Mouse (Mus musculus) liver, embryonic 18 days (tissue): Measurements from ENCODE around the gene Oard1. TPM values are rescaled to one million over a fixed set of nuclear protein-coding genes. Genes with fewer than 3 reads are reported as not detected.

Experiments used
- polyA plus RNA-seq: library from polyadenylated mRNA; depleted of rRNA; stranded (reverse); fragments of >200 nt; gene quantifications from 2 replicates; pipeline ENCODE4 v1.2.3, GENCODE M21; 2012; rRNA removed

Oard1 gene
- 17.1 and 18.3 TPM in 2 replicates for polyA plus RNA-seq

DNA sequence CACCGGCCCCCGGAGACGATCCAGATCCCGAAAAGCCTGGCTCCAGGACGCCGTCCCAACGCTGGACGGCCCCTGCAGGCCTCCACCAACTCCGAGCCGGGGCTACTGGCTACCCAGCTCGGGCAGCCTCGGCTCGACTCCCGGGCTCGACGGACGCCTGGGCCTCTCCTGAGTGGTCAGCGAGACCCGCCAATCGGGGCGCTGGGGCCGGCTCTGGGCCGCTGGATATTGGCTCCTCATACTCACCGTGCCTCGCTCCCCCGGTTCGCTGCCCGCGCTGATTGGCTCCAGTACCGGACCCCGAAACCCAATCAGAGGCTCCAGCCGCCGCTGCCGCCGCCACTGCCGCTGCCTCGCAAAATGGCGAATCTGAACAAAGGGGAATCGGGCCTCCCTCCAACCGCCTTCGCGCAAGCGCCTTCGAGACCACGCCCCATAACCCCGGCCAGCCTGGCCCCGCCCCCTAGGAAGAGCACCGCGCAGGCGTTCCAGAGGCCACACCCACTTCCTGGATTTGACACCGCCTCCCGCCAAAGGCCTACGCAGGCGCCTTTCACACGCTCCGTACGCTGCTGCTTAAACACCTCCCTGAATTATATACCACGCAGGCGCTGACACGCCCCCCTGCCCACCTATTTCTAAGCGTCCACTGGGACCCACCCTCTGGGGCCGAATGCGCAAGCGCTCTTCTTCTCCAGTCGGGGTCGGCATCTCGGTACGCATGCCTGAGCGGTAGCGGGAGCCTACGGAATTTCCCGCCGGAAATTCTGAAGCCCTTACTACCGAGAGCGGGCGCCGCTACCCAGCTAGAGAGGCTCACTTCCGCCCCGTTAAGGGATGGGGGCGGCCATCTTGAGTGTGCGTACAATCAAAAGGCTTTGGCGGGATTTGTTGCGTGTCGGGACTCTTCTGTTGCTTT is at the start of gene Oard1, which contains the start of gene Nfya:
Gene Oard1, plus strand, starts transcription at position 635 of the 919 bp plus-strand sequence.
Gene Nfya, minus strand, starts transcription at position 527 of the 919 bp plus-strand sequence.

DNA sequence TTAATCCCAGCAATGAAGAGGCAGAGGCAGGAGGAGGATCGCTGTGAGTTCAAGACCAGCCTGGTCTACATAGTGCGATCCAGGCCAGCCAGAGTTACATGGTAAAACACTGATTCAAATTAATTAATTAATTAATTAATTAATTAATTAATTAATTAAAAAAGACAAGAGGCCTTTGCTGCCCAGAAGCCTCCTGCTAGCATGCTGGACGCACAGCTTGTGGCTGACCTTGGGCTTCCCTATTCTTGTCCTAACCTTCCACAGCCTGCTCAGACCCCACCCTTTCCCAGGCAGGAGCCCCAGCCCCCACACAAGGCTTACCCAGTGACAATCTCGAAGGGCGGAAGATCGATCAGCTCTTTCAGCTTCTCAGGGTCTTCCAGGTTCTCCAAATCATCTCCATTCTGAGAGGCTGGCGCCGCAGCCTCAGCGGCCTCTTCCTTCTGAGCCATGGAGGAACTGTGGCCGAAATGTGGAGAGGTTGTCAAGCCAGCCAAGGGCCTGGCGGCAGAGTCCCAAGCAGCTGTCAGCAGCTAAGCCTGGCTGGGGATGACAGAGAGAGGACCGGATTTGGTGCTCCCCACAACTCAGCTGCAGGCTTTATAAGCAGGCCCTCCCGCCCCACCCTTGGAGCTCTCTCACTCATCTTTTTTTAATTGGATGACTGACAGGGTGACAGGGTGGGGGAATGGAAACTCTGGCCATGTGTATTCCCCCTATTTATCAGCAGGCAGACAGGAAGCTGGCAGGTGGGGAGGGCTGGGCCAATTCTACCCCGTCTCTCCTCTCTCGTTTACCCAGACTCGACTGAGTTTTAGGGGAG is 22.6 kb downstream of the Oard1 start, which contains the start of gene Apobec2:
Gene Apobec2, minus strand, starts transcription at position 773 of the 823 bp plus-strand sequence.

DNA sequence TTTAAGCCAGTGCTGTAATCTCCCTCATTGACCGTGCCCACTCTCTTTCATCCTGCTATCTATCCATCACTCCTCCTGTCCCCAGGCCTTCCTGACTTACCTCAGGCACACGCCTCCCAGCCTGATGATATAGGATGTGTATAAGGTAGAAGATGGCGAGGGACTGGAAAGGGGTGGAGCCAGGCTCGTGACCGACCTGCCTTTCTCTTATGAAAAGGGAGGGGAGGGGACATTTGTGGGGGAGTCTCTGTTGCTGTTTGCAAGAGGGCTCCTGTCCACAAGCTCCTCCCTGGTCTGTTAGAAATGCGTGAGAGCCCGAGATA is 41.5 kb downstream of the Oard1 start, which contains the start of gene Tspo2:
Gene Tspo2, minus strand, starts transcription at position 170 of the 323 bp plus-strand sequence.

DNA sequence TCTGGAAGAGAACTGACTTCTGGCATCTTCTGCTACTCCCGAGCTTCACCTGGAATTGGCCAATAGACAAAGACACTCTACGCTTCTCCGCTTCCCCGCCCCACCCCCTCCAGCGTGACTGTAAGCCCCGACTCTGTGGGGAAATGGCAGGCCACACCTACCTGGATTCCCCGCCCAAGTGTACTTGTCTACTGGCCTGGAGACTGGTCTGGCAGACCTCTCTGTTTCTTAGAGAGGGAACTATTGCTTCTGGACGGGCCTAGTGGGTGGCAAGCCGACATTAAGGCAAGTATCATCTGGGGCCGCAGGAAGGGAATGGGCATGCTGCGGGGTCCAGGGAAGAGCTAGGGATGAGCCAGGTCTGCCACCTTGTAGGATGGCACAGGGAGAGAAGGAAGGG is 44.9 kb downstream of the Oard1 start, which contains the start of gene Unc5cl:
Gene Unc5cl, plus strand, starts transcription at position 214 of the 400 bp plus-strand sequence.

Other genes starting within 250 kb of the Oard1 start
- 2.3 and 2.5 TPM in 2 replicates for gene A530064D06Rik, start 242.7 kb upstream of the Oard1 start, polyA plus RNA-seq
- gene Trem1, start 177.2 kb upstream of the Oard1 start, polyA plus RNA-seq = 2.1 and 2.2 TPM in 2 replicates
- 10.2 and 13.5 TPM in 2 replicates for gene Trem3, start 162.2 kb upstream of the Oard1 start, polyA plus RNA-seq
- gene Treml4, start 145.7 kb upstream of the Oard1 start, polyA plus RNA-seq = 5.0 and 5.5 TPM in 2 replicates
- gene Treml2, start 110.5 kb upstream of the Oard1 start, polyA plus RNA-seq = 10.6 and 13.2 TPM in 2 replicates
- gene B430306N03Rik, start 93.9 kb upstream of the Oard1 start, polyA plus RNA-seq = 7.3 and 7.8 TPM in 2 replicates
- gene Trem2, start 63.6 kb upstream of the Oard1 start, polyA plus RNA-seq = 2.4 and 2.8 TPM in 2 replicates
- gene Treml1, start 50.1 kb upstream of the Oard1 start, polyA plus RNA-seq = 14.1 and 15.6 TPM in 2 replicates
- 26.0 and 26.4 TPM in 2 replicates for gene Nfya, start 108 bp upstream of the Oard1 start, polyA plus RNA-seq
- gene Apobec2, start 22.9 kb downstream of the Oard1 start, polyA plus RNA-seq = 0.19 and 0.30 TPM in 2 replicates
- gene Tspo2, start 41.5 kb downstream of the Oard1 start, polyA plus RNA-seq = 129 and 136 TPM in 2 replicates
- 1.5 and 1.9 TPM in 2 replicates for gene Unc5cl, start 44.9 kb downstream of the Oard1 start, polyA plus RNA-seq